Mouse (Mus musculus): ENCODE measurements around the gene Rnf212b. TPM values are rescaled to one million over a fixed set of nuclear protein-coding genes. Genes with fewer than 3 reads are reported as not detected.
A peak's percentile ranks its signal among the peaks of the same experiment; 100 is the strongest.

The Rnf212b gene
- polyA plus RNA-seq, 1 experiment, result not detected

- TF ChIP-seq MYOG (IDR thresholded peaks at IDR 0.05; ENCODE audit: control insufficient read depth, extremely low read depth, insufficient read length), result no peak
- TF ChIP-seq MAX (IDR thresholded peaks at IDR 0.05), result no peak
- no peak for TF ChIP-seq FOSL1 (IDR thresholded peaks at IDR 0.05; ENCODE audit: insufficient read depth, low read length, poor library complexity, severe bottlenecking)
- TF ChIP-seq USF1 (IDR thresholded peaks at IDR 0.05; ENCODE audit: low read depth), result no peak
- no peak for TF ChIP-seq MYOD1 (IDR thresholded peaks at IDR 0.05; ENCODE audit: control insufficient read depth, insufficient read length, low read depth)
- no peak for TF ChIP-seq CEBPB (IDR thresholded peaks at IDR 0.05; ENCODE audit: low read depth)
- TF ChIP-seq CTCF (IDR thresholded peaks at IDR 0.05; ENCODE audit: control insufficient read depth, insufficient read depth, insufficient read length), result no peak
- Histone ChIP-seq H3K27me3 (ENCODE audit: control insufficient read depth, insufficient read depth, insufficient read length) (no peaks in the 10 kb centered on the region), H3ac (ENCODE audit: control insufficient read depth, insufficient read length, low read depth) (no peak overlapping the region), H3K4me3 (ENCODE audit: insufficient read depth, poor library complexity, severe bottlenecking) (no peak overlapping the region), H3K36me3 (ENCODE audit: control insufficient read depth, insufficient read depth) (no peaks in the 10 kb centered on the region), H3K79me3 (ENCODE audit: low read depth) (no peaks in the 10 kb centered on the region), H3K79me2 (ENCODE audit: control insufficient read depth, insufficient read depth) (no peaks in the 10 kb centered on the region)
Observed at GRCm38 (mm10) chr14:54855726-54856125, 41.8 kb downstream of the Rnf212b start.

GRCm38 (mm10) chr14:54856703-54857102 is 42.8 kb downstream of the Rnf212b start:
- H3ac ChIP-seq (ENCODE audit: control insufficient read depth, insufficient read length, low read depth), result no peak overlapping the region
- no peaks in the 10 kb centered on the region for H3K36me3 ChIP-seq (ENCODE audit: control insufficient read depth, insufficient read depth)
- H3K79me3 ChIP-seq (ENCODE audit: low read depth), result no peaks in the 10 kb centered on the region
- no peaks in the 10 kb centered on the region for H3K27me3 ChIP-seq (ENCODE audit: control insufficient read depth, insufficient read depth, insufficient read length)
- no peak overlapping the region for H3K4me3 ChIP-seq (ENCODE audit: insufficient read depth, poor library complexity, severe bottlenecking)
- H3K79me2 ChIP-seq (ENCODE audit: control insufficient read depth, insufficient read depth), result no peaks in the 10 kb centered on the region
- TF ChIP-seq USF1 (IDR thresholded peaks at IDR 0.05; ENCODE audit: low read depth) (no peak), MAX (IDR thresholded peaks at IDR 0.05) (no peak), MYOG (IDR thresholded peaks at IDR 0.05; ENCODE audit: control insufficient read depth, extremely low read depth, insufficient read length) (no peak), MYOD1 (IDR thresholded peaks at IDR 0.05; ENCODE audit: control insufficient read depth, insufficient read length, low read depth) (no peak), FOSL1 (IDR thresholded peaks at IDR 0.05; ENCODE audit: insufficient read depth, low read length, poor library complexity, severe bottlenecking) (no peak), CEBPB (IDR thresholded peaks at IDR 0.05; ENCODE audit: low read depth) (no peak), CTCF (IDR thresholded peaks at IDR 0.05; ENCODE audit: control insufficient read depth, insufficient read depth, insufficient read length) (no peak)

GRCm38 (mm10) chr14:54857891-54858290 is 44.0 kb downstream of the Rnf212b start:
- Histone ChIP-seq H3K27me3 (ENCODE audit: control insufficient read depth, insufficient read depth, insufficient read length) (no peaks in the 10 kb centered on the region), H3K79me2 (ENCODE audit: control insufficient read depth, insufficient read depth) (no peaks in the 10 kb centered on the region), H3K36me3 (ENCODE audit: control insufficient read depth, insufficient read depth) (no peaks in the 10 kb centered on the region), H3K79me3 (ENCODE audit: low read depth) (no peaks in the 10 kb centered on the region), H3ac (ENCODE audit: control insufficient read depth, insufficient read length, low read depth) (no peak overlapping the region), H3K4me3 (ENCODE audit: insufficient read depth, poor library complexity, severe bottlenecking) (no peak overlapping the region)
- TF ChIP-seq MAX (IDR thresholded peaks at IDR 0.05) (no peak), CEBPB (IDR thresholded peaks at IDR 0.05; ENCODE audit: low read depth) (no peak), FOSL1 (IDR thresholded peaks at IDR 0.05; ENCODE audit: insufficient read depth, low read length, poor library complexity, severe bottlenecking) (no peak), CTCF (IDR thresholded peaks at IDR 0.05; ENCODE audit: control insufficient read depth, insufficient read depth, insufficient read length) (no peak), MYOD1 (IDR thresholded peaks at IDR 0.05; ENCODE audit: control insufficient read depth, insufficient read length, low read depth) (no peak), USF1 (IDR thresholded peaks at IDR 0.05; ENCODE audit: low read depth) (no peak), MYOG (IDR thresholded peaks at IDR 0.05; ENCODE audit: control insufficient read depth, extremely low read depth, insufficient read length) (no peak)

- Histone ChIP-seq H3K27me3 (ENCODE audit: control insufficient read depth, insufficient read depth, insufficient read length) (no peaks in the 10 kb centered on the region), H3ac (ENCODE audit: control insufficient read depth, insufficient read length, low read depth) (no peak overlapping the region), H3K79me2 (ENCODE audit: control insufficient read depth, insufficient read depth) (no peaks in the 10 kb centered on the region), H3K4me3 (ENCODE audit: insufficient read depth, poor library complexity, severe bottlenecking) (no peak overlapping the region), H3K36me3 (ENCODE audit: control insufficient read depth, insufficient read depth) (no peaks in the 10 kb centered on the region), H3K79me3 (ENCODE audit: low read depth) (no peaks in the 10 kb centered on the region)
- no peak for TF ChIP-seq MYOG (IDR thresholded peaks at IDR 0.05; ENCODE audit: control insufficient read depth, extremely low read depth, insufficient read length)
- no peak for TF ChIP-seq USF1 (IDR thresholded peaks at IDR 0.05; ENCODE audit: low read depth)
- no peak for TF ChIP-seq CEBPB (IDR thresholded peaks at IDR 0.05; ENCODE audit: low read depth)
- TF ChIP-seq FOSL1 (IDR thresholded peaks at IDR 0.05; ENCODE audit: insufficient read depth, low read length, poor library complexity, severe bottlenecking), result no peak
- no peak for TF ChIP-seq MAX (IDR thresholded peaks at IDR 0.05)
- TF ChIP-seq MYOD1 (IDR thresholded peaks at IDR 0.05; ENCODE audit: control insufficient read depth, insufficient read length, low read depth), result no peak
- TF ChIP-seq CTCF (IDR thresholded peaks at IDR 0.05; ENCODE audit: control insufficient read depth, insufficient read depth, insufficient read length), result no peak
Observed at GRCm38 (mm10) chr14:54860511-54860910, 46.6 kb downstream of the Rnf212b start.

GRCm38 (mm10) chr14:54863501-54864312 is 49.8 kb downstream of the Rnf212b start:
- Histone ChIP-seq H3K36me3 (ENCODE audit: control insufficient read depth, insufficient read depth) (no peaks in the 10 kb centered on the region), H3ac (ENCODE audit: control insufficient read depth, insufficient read length, low read depth) (peak overlapping the region; percentile 82), H3K27me3 (ENCODE audit: control insufficient read depth, insufficient read depth, insufficient read length) (peaks cover 2% of the 10 kb centered on the region), H3K4me3 (ENCODE audit: insufficient read depth, poor library complexity, severe bottlenecking) (peak overlapping the region; percentile 71), H3K79me3 (ENCODE audit: low read depth) (no peaks in the 10 kb centered on the region), H3K79me2 (ENCODE audit: control insufficient read depth, insufficient read depth) (no peaks in the 10 kb centered on the region)
- TF ChIP-seq MAX (IDR thresholded peaks at IDR 0.05) (peak; percentile 43), CEBPB (IDR thresholded peaks at IDR 0.05; ENCODE audit: low read depth) (no peak)
